Mouse (Mus musculus): ENCODE results near the gene Fam53a.

GRCm38 (mm10) chr5:33580336-33580735, 49.1 kb downstream of the Fam53a start:
- no peak for TF ChIP-seq CTCF (IDR thresholded peaks at IDR 0.05; ENCODE audit: insufficient read depth, low read depth, low read length)
- no peak for TF ChIP-seq POLR2A (IDR thresholded peaks at IDR 0.05; ENCODE audit: insufficient read depth, low read depth, low read length)

Data from olfactory bulb, adult 2 months (tissue).